Mouse (Mus musculus): ENCODE data around the gene Gm49380. TPM values are rescaled to one million over a fixed set of nuclear protein-coding genes. Genes with fewer than 3 reads are reported as not detected.

The Gm49380 gene
- 0.10 and 0.15 TPM in 2 replicates for polyA plus RNA-seq (2015; fragmentation: Nextera tagmentation; extraction: Ambion mirVana)

DNA sequence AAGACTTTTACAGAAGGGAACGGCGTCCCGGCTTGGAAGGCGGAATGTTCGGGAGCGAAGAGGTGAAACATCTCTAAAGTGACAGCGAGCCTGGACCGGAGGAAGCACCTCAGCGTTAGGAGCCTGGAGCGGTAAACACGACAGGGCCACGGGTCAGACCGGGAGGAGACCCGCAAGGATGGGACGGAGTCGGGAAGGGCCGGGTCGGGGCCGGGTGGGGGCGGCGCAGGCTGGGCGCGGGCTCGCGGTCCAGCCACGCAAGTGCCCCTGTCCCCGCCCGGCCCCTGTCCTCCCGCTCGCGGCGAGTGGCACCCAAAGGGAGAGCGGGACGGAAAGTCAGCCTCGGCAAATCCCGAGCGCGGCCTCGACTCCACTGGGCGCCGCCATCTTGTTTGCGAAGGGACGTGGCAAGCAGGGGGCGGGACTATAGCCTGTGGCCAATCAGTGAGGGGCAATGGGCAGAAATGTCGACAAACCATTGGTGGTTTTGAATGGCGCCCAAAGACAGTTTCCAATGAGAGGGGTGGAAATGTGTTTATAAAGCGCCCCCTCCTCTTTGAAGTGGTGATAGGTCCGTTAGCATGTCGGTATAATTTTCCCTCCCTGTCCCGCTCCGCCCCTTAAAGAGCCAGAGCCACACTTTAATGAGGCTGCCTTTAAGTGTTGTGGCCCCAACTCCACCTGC is at the start of gene Gm49380, which contains the start of gene Rnf26:
TSS of gene Gm49380 (minus strand) at position 396 of the 685 bp plus-strand sequence.
TSS of gene Rnf26 (minus strand) at position 413 of the 685 bp plus-strand sequence.
- Histone ChIP-seq H3K9ac (ENCODE audit: low read depth, low read length) (peak within 1 kb of the TSS; percentile 73), H3K4me1 (ENCODE audit: control insufficient read depth, insufficient read depth, low read length) (peaks cover 25% of the 10 kb centered on the region), H3K27ac (ENCODE audit: low read length) (peak within 1 kb of the TSS; percentile 38; the same call in 1 of the 2 replicates), H3K9me3 (replicated peaks; ENCODE audit: control insufficient read depth, low read length, poor library complexity, severe bottlenecking) (no peaks in the 10 kb centered on the region), H3K36me3 (ENCODE audit: control insufficient read depth, insufficient read depth, low read length) (no peaks in the 10 kb centered on the region), H3K4me3 (ENCODE audit: low read depth, low read length) (peak within 1 kb of the TSS; percentile 76), H3K4me2 (ENCODE audit: low read length) (peak within 1 kb of the TSS; percentile 58), H3K27me3 (ENCODE audit: control insufficient read depth, insufficient read depth, low read depth, low read length) (no peaks in the 10 kb centered on the region)
- 1% methylated on average over 42 of the region's 51 CpGs for WGBS
- peak; percentile 94 for ATAC-seq

DNA sequence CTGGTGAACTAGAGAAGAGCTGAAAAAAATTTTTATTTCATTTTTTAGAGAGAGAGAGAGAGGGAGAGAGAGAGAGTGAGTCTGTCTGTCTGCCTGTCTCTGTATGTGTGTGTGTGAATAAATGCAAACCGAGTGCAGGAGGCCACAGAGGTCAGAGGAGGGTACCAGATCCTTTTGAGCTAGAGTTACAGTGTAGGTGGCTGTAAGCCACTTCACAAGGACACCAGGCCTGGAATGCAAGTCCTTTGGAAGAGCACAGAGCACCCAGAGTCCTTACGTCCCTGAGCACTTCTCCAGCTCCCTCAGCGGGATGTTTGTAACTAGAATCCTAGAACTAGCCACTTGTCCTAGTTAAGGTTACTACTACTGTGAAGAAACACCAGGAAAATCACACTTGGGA is 46.6 kb upstream of the Gm49380 start:
- H3K4me2 ChIP-seq (ENCODE audit: low read length), result no peak overlapping the region
- no peaks in the 10 kb centered on the region for H3K27me3 ChIP-seq (ENCODE audit: control insufficient read depth, insufficient read depth, low read depth, low read length)
- H3K27ac ChIP-seq (ENCODE audit: low read length), result no peak overlapping the region
- 86% methylated on average over 3 of the region's 3 CpGs for WGBS
- H3K4me1 ChIP-seq (ENCODE audit: control insufficient read depth, insufficient read depth, low read length), result no peaks in the 10 kb centered on the region
- H3K4me3 ChIP-seq (ENCODE audit: low read depth, low read length), result no peak overlapping the region
- H3K9me3 ChIP-seq (replicated peaks; ENCODE audit: control insufficient read depth, low read length, poor library complexity, severe bottlenecking), result no peaks in the 10 kb centered on the region
- H3K9ac ChIP-seq (ENCODE audit: low read depth, low read length), result no peak overlapping the region
- peaks cover 30% of the 10 kb centered on the region for H3K36me3 ChIP-seq (ENCODE audit: control insufficient read depth, insufficient read depth, low read length)
- no peak for ATAC-seq

DNA sequence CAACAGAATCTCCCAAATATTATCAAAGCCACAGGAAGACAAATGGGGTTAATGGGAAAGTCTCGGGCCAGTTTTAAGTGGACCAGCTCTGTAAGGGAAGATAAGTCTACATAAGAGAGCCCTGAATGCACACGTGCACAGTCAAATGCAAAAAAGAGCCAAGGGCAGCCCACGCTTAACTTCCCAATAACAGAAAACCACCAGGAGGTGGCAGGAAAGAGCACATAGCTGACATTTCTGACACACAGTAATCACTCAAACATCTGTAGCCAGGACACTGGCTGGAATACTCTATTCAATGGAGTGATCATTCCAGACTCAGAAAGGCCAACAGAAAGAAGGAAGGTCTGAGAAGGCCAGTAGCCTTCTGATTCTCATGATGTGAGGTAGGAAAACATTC is 34.0 kb upstream of the Gm49380 start:
- no peak for ATAC-seq
- H3K27me3 ChIP-seq (ENCODE audit: control insufficient read depth, insufficient read depth, low read depth, low read length), result no peaks in the 10 kb centered on the region
- no peak overlapping the region for H3K4me3 ChIP-seq (ENCODE audit: low read depth, low read length)
- H3K9me3 ChIP-seq (replicated peaks; ENCODE audit: control insufficient read depth, low read length, poor library complexity, severe bottlenecking), result no peaks in the 10 kb centered on the region
- H3K4me1 ChIP-seq (ENCODE audit: control insufficient read depth, insufficient read depth, low read length), result no peaks in the 10 kb centered on the region
- H3K9ac ChIP-seq (ENCODE audit: low read depth, low read length), result no peak overlapping the region
- no peak overlapping the region for H3K27ac ChIP-seq (ENCODE audit: low read length)
- 50% methylated on average over 3 of the region's 3 CpGs for WGBS
- no peak overlapping the region for H3K4me2 ChIP-seq (ENCODE audit: low read length)
- peaks cover 16% of the 10 kb centered on the region for H3K36me3 ChIP-seq (ENCODE audit: control insufficient read depth, insufficient read depth, low read length)

DNA sequence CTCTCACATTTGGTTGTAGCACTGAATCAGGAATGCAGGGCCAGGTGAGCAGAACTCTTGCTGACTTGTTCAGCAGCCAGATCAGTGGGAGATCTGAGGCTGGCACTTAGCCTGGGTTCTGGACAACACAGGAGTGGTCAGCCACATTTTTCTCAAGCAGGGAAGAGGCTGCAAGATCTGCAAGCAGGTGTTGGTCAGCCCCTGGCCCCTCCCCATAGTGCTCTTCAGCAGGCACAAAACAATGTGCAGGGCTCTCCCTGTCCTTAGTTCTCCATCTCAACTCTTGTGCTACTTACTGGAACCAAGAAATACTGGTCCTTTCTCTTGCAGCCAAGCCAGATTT is 31.4 kb upstream of the Gm49380 start:
- ATAC-seq, result no peak
- no peak overlapping the region for H3K27ac ChIP-seq (ENCODE audit: low read length)
- H3K9me3 ChIP-seq (replicated peaks; ENCODE audit: control insufficient read depth, low read length, poor library complexity, severe bottlenecking), result no peaks in the 10 kb centered on the region
- H3K9ac ChIP-seq (ENCODE audit: low read depth, low read length), result no peak overlapping the region
- no peak overlapping the region for H3K4me2 ChIP-seq (ENCODE audit: low read length)
- H3K36me3 ChIP-seq (ENCODE audit: control insufficient read depth, insufficient read depth, low read length), result peaks cover 7% of the 10 kb centered on the region; the same call in 1 of the 2 replicates
- H3K4me1 ChIP-seq (ENCODE audit: control insufficient read depth, insufficient read depth, low read length), result no peaks in the 10 kb centered on the region
- no peak overlapping the region for H3K4me3 ChIP-seq (ENCODE audit: low read depth, low read length)
- no peaks in the 10 kb centered on the region for H3K27me3 ChIP-seq (ENCODE audit: control insufficient read depth, insufficient read depth, low read depth, low read length)

DNA sequence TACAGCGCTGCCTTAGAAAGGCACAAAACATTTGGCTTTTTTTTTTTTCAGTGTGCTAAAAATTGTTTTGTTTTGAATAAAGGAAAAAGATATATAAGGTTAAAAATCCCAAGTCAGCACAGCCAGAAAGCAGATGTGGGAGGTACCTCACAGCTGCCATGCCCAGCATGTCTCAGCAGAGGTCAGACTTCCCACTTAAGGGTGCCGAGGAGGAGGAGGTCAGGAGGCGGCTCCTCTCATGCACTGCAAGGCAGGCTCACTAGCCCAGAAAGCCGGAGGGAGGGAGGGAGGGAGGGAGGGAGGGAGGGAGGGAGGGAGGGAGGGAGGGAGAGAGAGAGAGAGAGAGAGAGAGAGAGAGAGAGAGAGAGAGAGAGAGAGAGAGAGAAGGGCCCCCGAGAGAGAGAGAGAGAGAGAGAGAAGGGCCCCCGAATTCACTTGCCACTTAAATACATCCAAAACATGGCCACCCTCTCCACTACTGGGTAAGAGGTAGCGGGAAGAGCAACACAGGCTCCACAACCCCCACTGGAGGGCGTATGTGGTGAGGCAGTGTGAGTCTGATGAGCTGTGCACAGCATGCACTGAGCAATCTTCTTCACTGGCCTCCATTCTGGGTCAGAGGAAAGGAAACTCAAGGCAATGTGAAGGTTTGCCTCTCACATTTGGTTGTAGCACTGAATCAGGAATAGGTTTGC is 30.9 kb upstream of the Gm49380 start:
- Histone ChIP-seq H3K9ac (ENCODE audit: low read depth, low read length) (no peak overlapping the region), H3K4me3 (ENCODE audit: low read depth, low read length) (no peak overlapping the region), H3K27me3 (ENCODE audit: control insufficient read depth, insufficient read depth, low read depth, low read length) (no peaks in the 10 kb centered on the region), H3K4me2 (ENCODE audit: low read length) (no peak overlapping the region), H3K36me3 (ENCODE audit: control insufficient read depth, insufficient read depth, low read length) (peaks cover 5% of the 10 kb centered on the region; the same call in 1 of the 2 replicates), H3K4me1 (ENCODE audit: control insufficient read depth, insufficient read depth, low read length) (no peaks in the 10 kb centered on the region), H3K27ac (ENCODE audit: low read length) (no peak overlapping the region), H3K9me3 (replicated peaks; ENCODE audit: control insufficient read depth, low read length, poor library complexity, severe bottlenecking) (no peaks in the 10 kb centered on the region)
- 25% methylated on average over 7 of the region's 8 CpGs for WGBS
- no peak for ATAC-seq

DNA sequence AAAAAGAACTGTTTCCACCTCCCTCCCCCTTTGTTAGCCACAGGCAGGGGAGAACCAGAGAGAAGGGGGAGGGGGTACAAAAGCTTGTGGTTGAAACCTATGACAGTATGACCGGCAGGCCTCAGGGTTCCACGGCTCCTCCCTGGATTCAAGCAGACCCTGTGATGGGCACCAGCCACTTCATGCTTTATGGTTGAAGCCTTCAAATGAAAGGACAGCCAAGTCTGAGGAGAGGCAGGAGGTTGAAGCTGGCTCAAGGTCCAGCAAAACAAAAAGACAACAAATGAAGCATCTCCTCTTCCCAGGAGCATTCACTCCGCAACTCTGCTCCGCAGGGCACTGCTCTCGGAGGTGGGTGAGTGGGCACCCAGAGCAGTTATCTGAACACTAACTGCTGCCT is 30.1 kb upstream of the Gm49380 start:
- H3K4me2 ChIP-seq (ENCODE audit: low read length), result no peak overlapping the region
- H3K36me3 ChIP-seq (ENCODE audit: control insufficient read depth, insufficient read depth, low read length), result 0 out of 2 replicates have a peak, but pooled peaks cover 4% of the 10 kb centered on the region
- no peaks in the 10 kb centered on the region for H3K27me3 ChIP-seq (ENCODE audit: control insufficient read depth, insufficient read depth, low read depth, low read length)
- H3K4me3 ChIP-seq (ENCODE audit: low read depth, low read length), result no peak overlapping the region
- WGBS, result 69% methylated on average over 5 of the region's 5 CpGs
- H3K9me3 ChIP-seq (replicated peaks; ENCODE audit: control insufficient read depth, low read length, poor library complexity, severe bottlenecking), result no peaks in the 10 kb centered on the region
- ATAC-seq, result no peak
- H3K27ac ChIP-seq (ENCODE audit: low read length), result no peak overlapping the region
- H3K4me1 ChIP-seq (ENCODE audit: control insufficient read depth, insufficient read depth, low read length), result no peaks in the 10 kb centered on the region
- H3K9ac ChIP-seq (ENCODE audit: low read depth, low read length), result no peak overlapping the region

DNA sequence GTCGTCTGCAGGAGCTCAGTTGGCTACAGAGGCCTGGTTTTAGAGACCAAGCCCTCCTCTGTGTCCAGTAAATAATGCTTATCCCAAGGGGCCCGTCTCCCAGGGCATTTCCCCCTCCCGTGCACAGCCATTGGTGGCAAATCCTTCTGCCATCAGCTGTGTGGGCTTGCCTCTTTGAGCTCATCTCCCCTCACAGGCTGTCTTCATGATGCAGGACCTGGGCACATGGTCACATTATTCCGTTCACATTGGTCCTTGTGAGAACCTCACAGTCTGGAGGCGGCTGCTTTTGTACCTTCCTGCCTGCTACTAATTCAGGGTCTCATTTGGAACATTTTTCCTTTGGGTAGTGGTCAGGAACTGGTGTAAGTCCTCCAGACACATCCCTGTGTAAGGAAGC is 28.7 kb upstream of the Gm49380 start:
- no peaks in the 10 kb centered on the region for H3K4me1 ChIP-seq (ENCODE audit: control insufficient read depth, insufficient read depth, low read length)
- no peak for ATAC-seq

DNA sequence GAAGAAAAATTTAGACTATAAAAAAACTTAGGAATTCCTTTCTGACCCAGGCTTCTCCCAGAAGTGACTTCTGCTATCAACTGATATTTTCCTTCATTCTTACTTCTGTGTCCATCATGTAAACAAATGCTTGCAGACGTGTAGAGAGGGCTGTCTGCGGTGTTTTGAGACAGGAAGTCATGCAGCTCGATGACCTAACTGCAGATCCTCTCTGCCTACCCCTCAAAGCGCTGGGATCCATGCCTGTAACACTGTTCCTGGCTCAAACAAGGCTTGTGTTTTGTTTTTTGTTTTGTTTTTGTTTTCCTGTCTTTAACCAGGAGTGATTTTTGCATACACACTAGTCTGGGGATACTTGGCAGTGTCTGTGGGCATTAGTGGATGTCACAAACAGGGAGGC is 24.5 kb upstream of the Gm49380 start:
- Histone ChIP-seq H3K27me3 (ENCODE audit: control insufficient read depth, insufficient read depth, low read depth, low read length) (peaks cover 24% of the 10 kb centered on the region), H3K9me3 (replicated peaks; ENCODE audit: control insufficient read depth, low read length, poor library complexity, severe bottlenecking) (no peaks in the 10 kb centered on the region), H3K9ac (ENCODE audit: low read depth, low read length) (no peak overlapping the region), H3K36me3 (ENCODE audit: control insufficient read depth, insufficient read depth, low read length) (no peaks in the 10 kb centered on the region), H3K4me1 (ENCODE audit: control insufficient read depth, insufficient read depth, low read length) (peaks cover 15% of the 10 kb centered on the region), H3K4me3 (ENCODE audit: low read depth, low read length) (no peak overlapping the region), H3K27ac (ENCODE audit: low read length) (no peak overlapping the region), H3K4me2 (ENCODE audit: low read length) (no peak overlapping the region)
- no peak for ATAC-seq
- WGBS, result 77% methylated on average over 4 of the region's 4 CpGs

More for the DNA sequence above, 28.7 kb upstream of the Gm49380 start:
- Histone ChIP-seq H3K27ac (ENCODE audit: low read length) (no peak overlapping the region), H3K36me3 (ENCODE audit: control insufficient read depth, insufficient read depth, low read length) (0 out of 2 replicates have a peak, but pooled peaks cover 4% of the 10 kb centered on the region), H3K9me3 (replicated peaks; ENCODE audit: control insufficient read depth, low read length, poor library complexity, severe bottlenecking) (no peaks in the 10 kb centered on the region), H3K4me2 (ENCODE audit: low read length) (no peak overlapping the region), H3K9ac (ENCODE audit: low read depth, low read length) (no peak overlapping the region), H3K27me3 (ENCODE audit: control insufficient read depth, insufficient read depth, low read depth, low read length) (no peaks in the 10 kb centered on the region), H3K4me3 (ENCODE audit: low read depth, low read length) (no peak overlapping the region)
- WGBS, result 60% methylated on average over 5 of the region's 5 CpGs

DNA sequence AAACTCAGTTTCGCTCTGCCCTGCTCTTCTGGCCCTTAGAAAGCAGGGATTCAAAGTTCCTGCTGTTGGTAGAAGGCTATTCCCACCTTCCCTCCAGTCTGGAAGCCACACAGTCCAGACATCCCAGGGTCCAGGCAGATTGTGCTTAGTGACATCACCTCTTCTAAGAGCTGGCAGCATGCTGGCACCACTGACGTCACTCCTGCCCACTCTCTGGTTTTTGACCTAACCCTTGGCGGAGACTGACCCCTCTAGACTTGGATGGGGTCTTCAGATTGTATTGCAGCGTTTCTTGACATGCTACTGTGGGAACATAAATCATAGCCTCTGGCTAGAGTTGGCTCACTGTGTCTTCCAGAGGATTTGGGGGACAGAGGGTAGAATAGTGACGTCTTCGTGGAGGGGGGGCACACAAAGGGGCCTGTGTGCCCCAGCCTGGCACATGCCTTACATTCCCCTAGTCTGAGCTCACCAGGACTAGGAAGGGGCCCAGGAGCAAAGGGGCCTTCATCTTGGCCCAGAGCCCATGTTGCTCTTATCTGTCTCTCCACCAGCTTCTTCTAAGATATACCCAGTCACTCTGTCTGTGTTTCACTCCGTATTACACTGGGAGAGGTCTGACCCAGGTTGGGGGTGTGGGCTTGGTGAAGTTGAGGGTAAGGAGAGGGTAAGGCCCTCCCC is 22.6 kb upstream of the Gm49380 start:
- ATAC-seq, result no peak
- no peak overlapping the region for H3K4me2 ChIP-seq (ENCODE audit: low read length)
- WGBS, result 59% methylated on average over 7 of the region's 7 CpGs
- H3K9me3 ChIP-seq (replicated peaks; ENCODE audit: control insufficient read depth, low read length, poor library complexity, severe bottlenecking), result no peaks in the 10 kb centered on the region
- H3K9ac ChIP-seq (ENCODE audit: low read depth, low read length), result no peak overlapping the region
- peaks cover 15% of the 10 kb centered on the region for H3K4me1 ChIP-seq (ENCODE audit: control insufficient read depth, insufficient read depth, low read length)
- no peak overlapping the region for H3K4me3 ChIP-seq (ENCODE audit: low read depth, low read length)
- no peak overlapping the region for H3K27ac ChIP-seq (ENCODE audit: low read length)
- H3K36me3 ChIP-seq (ENCODE audit: control insufficient read depth, insufficient read depth, low read length), result no peaks in the 10 kb centered on the region
- peaks cover 35% of the 10 kb centered on the region for H3K27me3 ChIP-seq (ENCODE audit: control insufficient read depth, insufficient read depth, low read depth, low read length)

Measured in midbrain, embryonic 16.5 days (tissue).